Mouse (Mus musculus) limb, embryonic 10.5 days (tissue): ENCODE measurements around the gene Dexi. TPM values are rescaled to one million over a fixed set of nuclear protein-coding genes. Genes with fewer than 3 reads are reported as not detected.

Experiments
- DNase-seq: peaks from one replicate; pipeline ENCODE4 v3.0.0-alpha.2; 2017; ENCODE audit warnings: low spot score
- H3K27ac ChIP-seq: fragments of 300-500 bp; sonication (generic); 2 replicates; pipeline ENCODE4 v1.5.1; 2016; ENCODE audit warnings: mild to moderate bottlenecking
- H3K27me3 ChIP-seq: fragments of 300-500 bp; sonication (generic); 2 replicates; pipeline ENCODE4 v1.6.1; 2016; ENCODE audit warnings: low read depth, mild to moderate bottlenecking; ENCODE audit not compliant: poor library complexity, severe bottlenecking
- H3K36me3 ChIP-seq: fragments of 300-500 bp; sonication (generic); 2 replicates; pipeline ENCODE4 v1.6.1; 2016; ENCODE audit warnings: mild to moderate bottlenecking, moderate library complexity
- H3K4me1 ChIP-seq: fragments of 300-500 bp; sonication (generic); 2 replicates; pipeline ENCODE4 v1.6.1; 2016
- H3K4me3 ChIP-seq: fragments of 300-500 bp; sonication (generic); 2 replicates; pipeline ENCODE4 v1.5.1; 2016; ENCODE audit warnings: mild to moderate bottlenecking, moderate library complexity
- H3K9me3 ChIP-seq: fragments of 300-500 bp; sonication (generic); replicated peaks from 2 replicates; pipeline ENCODE4 v1.6.1; 2016; ENCODE audit warnings: mild to moderate bottlenecking
- WGBS: fragments of 180-500 bp; shearing (Covaris S2); methylation state at CpG from one replicate; pipeline ENCODE4 v1.1.7; 2016; 5-methylcytosine and 5-hydroxymethylcytosine counted together
- polyA plus RNA-seq: library from polyadenylated mRNA; unstranded; fragments of >200 nt; fragmentation: Nextera tagmentation; extraction: Ambion mirVana; gene quantifications from 2 replicates; pipeline ENCODE4 v1.2.1, GENCODE M21; 2016

Dexi gene
- polyA plus RNA-seq, 1 experiment from 2014 or later = 20.5 TPM

GRCm38 (mm10) chr16:10534567-10534966, 8.3 kb downstream of the Dexi start:
- no peak for DNase-seq
- no peak overlapping the region for H3K4me3 ChIP-seq
- no peaks in the 10 kb centered on the region for H3K9me3 ChIP-seq
- H3K27me3 ChIP-seq = no peaks in the 10 kb centered on the region
- WGBS = 91% methylated on average over 7 of the region's 7 CpGs
- no peak overlapping the region for H3K27ac ChIP-seq
- H3K4me1 ChIP-seq = no peaks in the 10 kb centered on the region; the same call in 1 of the 2 replicates
- peaks cover 42% of the 10 kb centered on the region for H3K36me3 ChIP-seq

- Histone ChIP-seq H3K4me3 (no peak overlapping the region), H3K27ac (no peak overlapping the region), H3K4me1 (no peaks in the 10 kb centered on the region), H3K36me3 (peaks cover 47% of the 10 kb centered on the region), H3K9me3 (no peaks in the 10 kb centered on the region), H3K27me3 (no peaks in the 10 kb centered on the region)
- 94% methylated on average over 4 of the region's 4 CpGs for WGBS
- no peak for DNase-seq
These were observed 9.1 kb downstream of the Dexi start for GRCm38 (mm10) chr16:10533781-10534180.

GRCm38 (mm10) chr16:10530179-10530578, 12.7 kb downstream of the Dexi start:
- H3K4me1 ChIP-seq = no peaks in the 10 kb centered on the region
- H3K27me3 ChIP-seq = no peaks in the 10 kb centered on the region
- 89% methylated on average over 4 of the region's 4 CpGs for WGBS
- no peak overlapping the region for H3K27ac ChIP-seq
- no peak for DNase-seq
- H3K9me3 ChIP-seq = no peaks in the 10 kb centered on the region
- peaks cover 41% of the 10 kb centered on the region for H3K36me3 ChIP-seq
- H3K4me3 ChIP-seq = no peak overlapping the region

GRCm38 (mm10) chr16:10528382-10528781, 14.5 kb downstream of the Dexi start:
- Histone ChIP-seq H3K36me3 (peaks cover 29% of the 10 kb centered on the region), H3K4me1 (no peaks in the 10 kb centered on the region), H3K9me3 (no peaks in the 10 kb centered on the region), H3K4me3 (no peak overlapping the region), H3K27me3 (no peaks in the 10 kb centered on the region), H3K27ac (no peak overlapping the region)
- DNase-seq = no peak
- WGBS = 93% methylated on average over 3 of the region's 3 CpGs

- Histone ChIP-seq H3K27ac (no peak overlapping the region), H3K4me1 (no peaks in the 10 kb centered on the region), H3K4me3 (no peak overlapping the region), H3K9me3 (no peaks in the 10 kb centered on the region), H3K36me3 (peaks cover 26% of the 10 kb centered on the region), H3K27me3 (no peaks in the 10 kb centered on the region)
- DNase-seq = no peak
- 83% methylated on average over 6 of the region's 6 CpGs for WGBS
These were observed 15.7 kb downstream of the Dexi start for GRCm38 (mm10) chr16:10527046-10527644.

GRCm38 (mm10) chr16:10525610-10525980, 17.3 kb downstream of the Dexi start:
- DNase-seq = no peak
- Histone ChIP-seq H3K36me3 (peaks cover 15% of the 10 kb centered on the region), H3K9me3 (no peaks in the 10 kb centered on the region), H3K4me1 (no peaks in the 10 kb centered on the region), H3K4me3 (no peak overlapping the region), H3K27me3 (no peaks in the 10 kb centered on the region), H3K27ac (no peak overlapping the region)
- 81% methylated on average over 2 of the region's 2 CpGs for whole genome bisulfite sequencing

GRCm38 (mm10) chr16:10524866-10525609, 17.8 kb downstream of the Dexi start:
- DNase-seq = no peak
- 88% methylated on average over 4 of the region's 4 CpGs for WGBS
- no peaks in the 10 kb centered on the region for H3K9me3 ChIP-seq

GRCm38 (mm10) chr16:10523650-10524049, 19.2 kb downstream of the Dexi start:
- Histone ChIP-seq H3K4me1 (no peaks in the 10 kb centered on the region), H3K9me3 (no peaks in the 10 kb centered on the region), H3K27ac (no peak overlapping the region), H3K4me3 (no peak overlapping the region), H3K27me3 (no peaks in the 10 kb centered on the region), H3K36me3 (no peaks in the 10 kb centered on the region)
- DNase-seq = no peak
- 87% methylated on average over 8 of the region's 8 CpGs for whole genome bisulfite sequencing

More at GRCm38 (mm10) chr16:10524866-10525609, 17.8 kb downstream of the Dexi start:
- H3K4me3 ChIP-seq = no peak overlapping the region
- H3K4me1 ChIP-seq = no peaks in the 10 kb centered on the region
- H3K27ac ChIP-seq = no peak overlapping the region
- H3K36me3 ChIP-seq = peaks cover 9% of the 10 kb centered on the region
- no peaks in the 10 kb centered on the region for H3K27me3 ChIP-seq

GRCm38 (mm10) chr16:10522811-10523210, 20.0 kb downstream of the Dexi start:
- no peak overlapping the region for H3K27ac ChIP-seq
- H3K36me3 ChIP-seq = no peaks in the 10 kb centered on the region
- no peak overlapping the region for H3K4me3 ChIP-seq
- DNase-seq = peak; percentile 78
- no peaks in the 10 kb centered on the region for H3K27me3 ChIP-seq
- H3K4me1 ChIP-seq = peaks cover 5% of the 10 kb centered on the region
- 78% methylated on average over 1 of the region's 1 CpGs for WGBS
- no peaks in the 10 kb centered on the region for H3K9me3 ChIP-seq

- H3K4me3 ChIP-seq = no peak overlapping the region
- H3K27me3 ChIP-seq = no peaks in the 10 kb centered on the region
- H3K9me3 ChIP-seq = no peaks in the 10 kb centered on the region
- DNase-seq = peak; percentile 83
- H3K36me3 ChIP-seq = no peaks in the 10 kb centered on the region
- peaks cover 15% of the 10 kb centered on the region for H3K4me1 ChIP-seq
- WGBS = 48% methylated on average over 2 of the region's 2 CpGs
- H3K27ac ChIP-seq = no peak overlapping the region
These were observed 21.8 kb downstream of the Dexi start for GRCm38 (mm10) chr16:10520908-10521614.

- Histone ChIP-seq H3K27me3 (no peaks in the 10 kb centered on the region), H3K4me1 (peaks cover 15% of the 10 kb centered on the region), H3K9me3 (no peaks in the 10 kb centered on the region), H3K36me3 (no peaks in the 10 kb centered on the region), H3K4me3 (no peak overlapping the region), H3K27ac (no peak overlapping the region)
- WGBS = 62% methylated on average over 5 of the region's 5 CpGs
- no peak for DNase-seq
These were observed 24.8 kb downstream of the Dexi start for GRCm38 (mm10) chr16:10518030-10518429.

- Histone ChIP-seq H3K9me3 (no peaks in the 10 kb centered on the region), H3K36me3 (no peaks in the 10 kb centered on the region), H3K4me1 (peaks cover 15% of the 10 kb centered on the region), H3K27me3 (no peaks in the 10 kb centered on the region; the same call in 1 of the 2 replicates), H3K4me3 (no peak overlapping the region), H3K27ac (no peak overlapping the region)
- DNase-seq = no peak
- WGBS = 90% methylated on average over 12 of the region's 12 CpGs
These were observed 26.8 kb downstream of the Dexi start for GRCm38 (mm10) chr16:10515953-10516572.

- no peaks in the 10 kb centered on the region for H3K4me1 ChIP-seq
- WGBS = 88% methylated on average over 12 of the region's 12 CpGs
- no peak for DNase-seq
- H3K4me3 ChIP-seq = no peak overlapping the region
- no peaks in the 10 kb centered on the region for H3K9me3 ChIP-seq
- no peaks in the 10 kb centered on the region for H3K36me3 ChIP-seq
- no peaks in the 10 kb centered on the region; the same call in 1 of the 2 replicates for H3K27me3 ChIP-seq
- H3K27ac ChIP-seq = no peak overlapping the region
These were observed 31.7 kb downstream of the Dexi start for GRCm38 (mm10) chr16:10511134-10511520.
